Mouse (Mus musculus): ENCODE data around the gene Caskin2. TPM values are rescaled to one million over a fixed set of nuclear protein-coding genes. Genes with fewer than 3 reads are reported as not detected.

The Caskin2 gene
- polyA plus RNA-seq, 1 experiment from 2014 or later = 5.7 TPM

DNA sequence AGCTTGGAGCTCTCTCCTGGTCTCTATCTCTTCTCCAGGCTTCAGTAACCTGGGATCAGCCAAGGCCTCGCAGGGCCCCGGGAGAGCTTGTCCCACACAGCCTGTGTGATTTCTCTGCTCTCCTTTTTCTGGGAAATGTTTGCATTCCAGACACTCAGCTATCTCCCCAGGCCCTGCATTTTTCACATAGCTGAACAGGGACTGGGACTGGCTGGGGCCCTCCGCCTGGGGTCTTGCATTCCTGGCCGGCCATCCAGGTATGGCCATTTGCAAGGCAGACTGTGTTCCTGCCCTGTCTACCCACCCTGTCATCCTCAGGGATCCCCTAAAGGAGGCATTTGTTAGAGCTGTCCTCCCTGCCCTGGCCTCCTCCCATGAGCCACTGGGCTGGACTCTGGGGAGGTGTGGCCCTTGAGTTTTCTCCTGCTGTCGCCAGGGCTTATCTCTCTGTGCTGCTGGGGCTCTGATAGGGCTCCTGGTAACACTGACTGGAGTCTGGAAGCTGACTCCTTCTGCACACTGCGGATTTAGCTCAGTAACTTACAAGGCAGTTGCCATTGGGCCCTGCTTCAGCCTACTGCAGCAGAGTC is 28.6 kb upstream of the Caskin2 start:
- no peaks in the 10 kb centered on the region for H3K27me3 ChIP-seq
- H3K9ac ChIP-seq = peak overlapping the region; percentile 39; the same call in 1 of the 2 replicates
- H3K27ac ChIP-seq (replicated peaks) = peak overlapping the region; percentile 88
- peaks cover 64% of the 10 kb centered on the region for H3K4me1 ChIP-seq (replicated peaks)
- peak overlapping the region; percentile 60 for H3K4me2 ChIP-seq
- 17% methylated on average over 6 of the region's 6 CpGs for WGBS (ENCODE audit: insufficient replicate concordance)
- H3K36me3 ChIP-seq (replicated peaks) = peaks cover 29% of the 10 kb centered on the region
- H3K4me3 ChIP-seq (replicated peaks) = 0 out of 2 replicates have a peak overlapping the region, but pooled peaks have one; percentile 5
- 0 out of 2 replicates have a peak, but pooled peaks cover 2% of the 10 kb centered on the region for H3K9me3 ChIP-seq (replicated peaks)
- peak; percentile 93 for ATAC-seq (ENCODE audit: insufficient read depth)

- Histone ChIP-seq H3K4me1 (replicated peaks) (peaks cover 69% of the 10 kb centered on the region), H3K9ac (no peak overlapping the region), H3K4me2 (no peak overlapping the region), H3K4me3 (replicated peaks) (no peak overlapping the region), H3K27ac (replicated peaks) (no peak overlapping the region), H3K36me3 (replicated peaks) (peaks cover 19% of the 10 kb centered on the region), H3K27me3 (no peaks in the 10 kb centered on the region), H3K9me3 (replicated peaks) (0 out of 2 replicates have a peak, but pooled peaks cover 2% of the 10 kb centered on the region)
- ATAC-seq (ENCODE audit: insufficient read depth) = no peak
- WGBS (ENCODE audit: insufficient replicate concordance) = 78% methylated on average over 6 of the region's 6 CpGs
These were observed 27.6 kb upstream of the Caskin2 start for GRCm38 (mm10) chr11:115841044-115841443.

DNA sequence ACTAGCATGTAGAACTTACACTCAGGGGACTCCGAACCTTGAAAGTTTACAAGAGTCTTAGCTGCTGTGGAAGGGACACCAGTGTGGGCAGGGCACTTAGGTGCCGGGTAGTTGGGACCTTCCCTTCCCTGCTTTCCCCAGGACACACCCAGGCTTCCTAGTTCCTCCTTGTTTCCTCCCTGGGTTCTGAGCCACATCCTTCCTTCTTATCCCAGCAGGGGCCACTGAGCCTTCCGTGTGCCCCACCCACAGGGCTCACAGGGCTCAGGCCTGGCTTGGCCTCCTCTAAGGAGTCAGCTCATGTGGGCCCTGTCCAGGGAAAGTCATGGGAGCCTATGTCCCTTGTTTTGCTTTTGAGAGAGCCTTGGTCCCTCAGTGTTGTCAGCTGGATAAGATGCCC is 26.3 kb upstream of the Caskin2 start:
- Histone ChIP-seq H3K4me1 (replicated peaks) (peaks cover 69% of the 10 kb centered on the region), H3K27me3 (no peaks in the 10 kb centered on the region), H3K9ac (no peak overlapping the region), H3K36me3 (replicated peaks) (peaks cover 6% of the 10 kb centered on the region; the same call in 1 of the 2 replicates), H3K4me2 (no peak overlapping the region), H3K9me3 (replicated peaks) (no peaks in the 10 kb centered on the region), H3K27ac (replicated peaks) (0 out of 2 replicates have a peak overlapping the region, but pooled peaks have one; percentile 2), H3K4me3 (replicated peaks) (no peak overlapping the region)
- WGBS (ENCODE audit: insufficient replicate concordance) = 60% methylated on average over 3 of the region's 3 CpGs
- no peak for ATAC-seq (ENCODE audit: insufficient read depth)

DNA sequence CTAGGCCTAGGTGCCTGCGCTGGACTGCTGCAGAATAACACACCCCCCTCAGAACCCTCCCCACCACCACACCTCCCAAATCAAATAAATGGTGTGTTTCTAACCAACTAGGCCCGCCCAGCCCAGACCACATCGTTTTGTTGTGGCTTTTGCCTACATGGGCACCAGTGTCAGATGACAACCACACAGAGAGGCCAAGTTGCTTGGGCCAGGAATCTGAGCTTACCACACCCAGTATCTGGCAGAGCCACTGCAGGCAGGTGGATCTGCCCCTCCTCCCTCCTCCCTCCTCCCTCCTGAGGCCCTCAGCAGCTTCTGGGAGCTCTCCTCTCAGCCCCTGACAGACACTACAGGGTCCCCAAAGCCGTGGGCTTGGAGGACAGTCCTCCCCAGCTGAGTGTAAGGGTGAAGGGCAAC is 25.5 kb upstream of the Caskin2 start:
- Histone ChIP-seq H3K9me3 (replicated peaks) (no peaks in the 10 kb centered on the region), H3K4me3 (replicated peaks) (no peak overlapping the region), H3K9ac (no peak overlapping the region), H3K27ac (replicated peaks) (no peak overlapping the region), H3K27me3 (no peaks in the 10 kb centered on the region), H3K36me3 (replicated peaks) (0 out of 2 replicates have a peak, but pooled peaks cover 2% of the 10 kb centered on the region), H3K4me2 (no peak overlapping the region), H3K4me1 (replicated peaks) (peaks cover 65% of the 10 kb centered on the region)
- no peak for ATAC-seq (ENCODE audit: insufficient read depth)
- 27% methylated on average over 4 of the region's 4 CpGs for WGBS (ENCODE audit: insufficient replicate concordance)

DNA sequence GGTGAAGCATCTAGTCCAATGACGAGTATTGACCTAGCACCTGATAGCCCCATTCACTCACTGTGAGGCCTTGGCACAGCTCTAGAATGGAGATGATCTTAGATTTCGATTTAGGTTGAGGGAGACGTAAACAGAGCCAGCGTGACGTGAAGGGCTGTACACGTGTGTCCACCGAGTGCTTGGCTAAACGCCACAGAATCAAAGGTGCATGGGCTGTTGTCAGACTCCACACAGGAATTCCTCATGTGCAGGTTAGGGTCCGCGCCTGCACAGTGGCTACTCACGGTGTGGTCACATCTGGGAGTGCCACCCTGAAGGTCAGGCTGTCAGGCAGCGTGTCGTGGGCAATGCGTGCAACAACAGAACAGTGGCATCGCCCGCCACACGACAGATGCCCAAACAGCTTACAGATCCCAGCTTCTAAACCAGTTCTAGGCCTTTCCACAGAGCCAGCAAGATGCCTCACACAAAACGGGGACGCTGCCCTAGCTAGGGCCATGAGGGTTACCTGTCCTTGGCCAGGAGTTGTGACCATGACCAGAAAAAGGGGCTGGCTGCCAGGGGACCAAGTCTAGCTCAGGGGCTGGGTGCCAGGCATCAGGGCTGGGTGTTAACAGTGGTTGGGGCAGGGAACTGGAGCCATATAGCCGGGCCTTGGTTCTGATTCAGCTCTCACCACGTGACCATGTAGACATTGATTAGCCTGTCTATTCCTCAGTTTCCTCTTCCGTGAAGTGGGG is 24.3 kb upstream of the Caskin2 start:
- Histone ChIP-seq H3K4me3 (replicated peaks) (no peak overlapping the region), H3K4me2 (no peak overlapping the region), H3K9me3 (replicated peaks) (no peaks in the 10 kb centered on the region), H3K36me3 (replicated peaks) (0 out of 2 replicates have a peak, but pooled peaks cover 2% of the 10 kb centered on the region), H3K4me1 (replicated peaks) (peaks cover 65% of the 10 kb centered on the region), H3K27ac (replicated peaks) (no peak overlapping the region), H3K9ac (no peak overlapping the region), H3K27me3 (no peaks in the 10 kb centered on the region)
- ATAC-seq (ENCODE audit: insufficient read depth) = no peak
- WGBS (ENCODE audit: insufficient replicate concordance) = 82% methylated on average over 22 of the region's 22 CpGs

DNA sequence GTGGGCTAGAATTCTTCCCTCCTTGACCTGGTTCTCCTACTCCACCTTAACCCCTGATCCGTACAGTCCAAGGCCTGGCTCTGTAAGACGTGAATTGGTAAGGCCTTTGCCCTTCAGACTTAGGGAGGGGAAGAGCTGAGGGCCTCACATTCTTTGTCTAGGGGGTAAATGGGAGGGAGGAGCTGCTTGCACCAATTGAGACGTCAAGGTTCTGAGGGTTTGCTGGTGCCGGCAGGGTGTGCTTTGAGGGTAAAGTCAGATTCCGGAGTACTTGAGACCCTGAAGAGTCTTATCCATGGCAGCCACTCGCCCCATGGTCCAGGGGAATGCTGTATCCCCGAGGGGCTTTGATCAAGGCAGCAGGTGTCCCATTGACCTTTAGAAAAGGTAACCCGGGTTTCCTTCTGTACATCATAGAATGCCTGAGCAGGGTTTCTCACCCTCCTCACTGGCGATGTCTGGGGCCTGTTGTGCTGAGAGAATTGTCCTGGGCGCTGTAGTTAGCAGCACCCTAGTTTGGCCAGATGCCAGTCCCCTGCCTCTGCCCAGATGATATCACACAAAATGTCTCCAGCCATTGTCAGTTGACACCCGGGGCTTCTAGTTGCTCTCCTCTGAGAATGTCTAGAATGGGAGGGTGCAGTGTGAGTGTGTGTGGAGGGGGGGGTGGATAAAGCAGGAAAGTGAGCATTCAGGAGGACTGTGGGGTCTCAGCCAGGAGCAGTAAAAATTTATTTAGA is 23.4 kb upstream of the Caskin2 start:
- Histone ChIP-seq H3K4me1 (replicated peaks) (peaks cover 65% of the 10 kb centered on the region), H3K4me3 (replicated peaks) (no peak overlapping the region), H3K9me3 (replicated peaks) (no peaks in the 10 kb centered on the region), H3K27ac (replicated peaks) (no peak overlapping the region), H3K4me2 (no peak overlapping the region), H3K36me3 (replicated peaks) (0 out of 2 replicates have a peak, but pooled peaks cover 2% of the 10 kb centered on the region), H3K27me3 (no peaks in the 10 kb centered on the region), H3K9ac (no peak overlapping the region)
- ATAC-seq (ENCODE audit: insufficient read depth) = no peak
- 57% methylated on average over 11 of the region's 11 CpGs for WGBS (ENCODE audit: insufficient replicate concordance)

DNA sequence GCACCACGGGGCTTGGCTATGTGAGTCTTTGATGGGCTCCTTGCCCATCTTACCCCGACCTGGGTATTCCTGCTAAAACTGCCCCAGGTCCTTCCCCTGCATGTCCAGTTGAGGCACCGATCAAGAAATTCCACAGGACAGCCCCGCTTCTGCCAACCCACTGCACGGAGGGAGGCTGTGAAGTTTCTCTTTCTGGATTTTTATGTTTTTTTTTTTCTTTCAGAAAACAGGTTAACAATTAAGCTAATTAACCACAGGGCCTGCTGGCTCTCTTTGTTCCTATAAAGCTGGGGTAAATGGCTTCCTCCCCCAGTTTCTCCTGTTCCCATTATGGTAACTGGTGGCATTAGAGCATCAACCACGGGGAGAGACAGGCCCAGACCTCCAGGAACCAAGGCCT is 20.6 kb upstream of the Caskin2 start:
- Histone ChIP-seq H3K4me2 (no peak overlapping the region), H3K27ac (replicated peaks) (0 out of 2 replicates have a peak overlapping the region, but pooled peaks have one; percentile 81), H3K4me1 (replicated peaks) (peaks cover 70% of the 10 kb centered on the region), H3K36me3 (replicated peaks) (no peaks in the 10 kb centered on the region), H3K9me3 (replicated peaks) (no peaks in the 10 kb centered on the region), H3K27me3 (no peaks in the 10 kb centered on the region), H3K4me3 (replicated peaks) (no peak overlapping the region), H3K9ac (no peak overlapping the region)
- no peak for ATAC-seq (ENCODE audit: insufficient read depth)
- 66% methylated on average over 6 of the region's 6 CpGs for WGBS (ENCODE audit: insufficient replicate concordance)

DNA sequence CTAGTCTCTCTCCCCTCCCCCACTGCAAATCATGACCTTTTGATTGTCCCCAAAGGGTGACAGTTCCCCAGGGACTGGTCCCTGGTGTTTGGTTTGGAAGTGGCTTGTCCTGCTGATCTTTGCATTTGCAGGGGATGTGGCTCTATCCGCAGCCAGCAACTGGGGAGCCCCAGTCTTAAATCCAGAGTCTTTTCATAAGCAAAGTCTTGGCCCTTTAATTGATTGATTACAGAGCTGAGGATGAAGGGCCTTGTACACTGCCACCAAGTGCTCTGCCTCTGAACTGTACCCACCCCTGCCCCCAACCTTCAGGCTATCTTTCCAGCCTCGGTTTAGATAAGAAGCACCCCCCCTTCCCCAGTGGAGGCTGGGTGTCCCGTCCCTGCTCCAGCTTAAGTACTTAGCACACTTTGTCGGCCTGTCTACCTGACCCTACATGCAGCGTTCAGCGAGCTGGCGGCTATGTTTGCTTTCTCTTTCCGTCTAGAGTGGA is 19.6 kb upstream of the Caskin2 start:
- Histone ChIP-seq H3K27me3 (peaks cover 4% of the 10 kb centered on the region; the same call in 1 of the 2 replicates), H3K9me3 (replicated peaks) (no peaks in the 10 kb centered on the region), H3K9ac (no peak overlapping the region), H3K4me1 (replicated peaks) (peaks cover 64% of the 10 kb centered on the region), H3K4me2 (peak overlapping the region; percentile 46), H3K27ac (replicated peaks) (peak overlapping the region; percentile 81), H3K36me3 (replicated peaks) (no peaks in the 10 kb centered on the region), H3K4me3 (replicated peaks) (no peak overlapping the region)
- 26% methylated on average over 8 of the region's 8 CpGs for WGBS (ENCODE audit: insufficient replicate concordance)
- ATAC-seq (ENCODE audit: insufficient read depth) = no peak

DNA sequence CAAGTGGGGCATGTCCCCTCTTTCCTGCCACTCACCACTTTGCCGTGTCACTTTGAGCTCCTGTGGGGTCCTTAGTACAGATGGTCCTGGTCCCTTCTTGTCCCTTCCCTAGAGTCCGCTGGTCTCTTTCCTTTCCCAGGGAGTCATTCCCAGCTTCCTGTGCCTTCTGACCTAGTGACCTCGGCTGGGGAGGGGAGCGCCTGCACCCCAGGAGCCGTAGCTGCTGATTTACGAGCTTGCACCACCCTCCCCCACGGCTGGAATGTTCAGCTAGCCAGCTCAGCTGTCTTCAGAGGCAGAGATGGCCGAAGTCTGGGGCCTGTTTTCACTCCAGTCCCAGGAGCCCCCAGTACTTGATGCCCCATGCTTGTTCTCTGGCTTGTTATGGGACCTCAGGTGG is 19.1 kb upstream of the Caskin2 start:
- Histone ChIP-seq H3K36me3 (replicated peaks) (no peaks in the 10 kb centered on the region), H3K27me3 (peaks cover 7% of the 10 kb centered on the region; the same call in 1 of the 2 replicates), H3K4me3 (replicated peaks) (peak overlapping the region; percentile 22; the same call in 1 of the 2 replicates), H3K9me3 (replicated peaks) (no peaks in the 10 kb centered on the region), H3K4me2 (peak overlapping the region; percentile 46), H3K9ac (no peak overlapping the region), H3K27ac (replicated peaks) (peak overlapping the region; percentile 81), H3K4me1 (replicated peaks) (peaks cover 65% of the 10 kb centered on the region)
- WGBS (ENCODE audit: insufficient replicate concordance) = 42% methylated on average over 8 of the region's 8 CpGs
- peak; percentile 60 for ATAC-seq (ENCODE audit: insufficient read depth)

DNA sequence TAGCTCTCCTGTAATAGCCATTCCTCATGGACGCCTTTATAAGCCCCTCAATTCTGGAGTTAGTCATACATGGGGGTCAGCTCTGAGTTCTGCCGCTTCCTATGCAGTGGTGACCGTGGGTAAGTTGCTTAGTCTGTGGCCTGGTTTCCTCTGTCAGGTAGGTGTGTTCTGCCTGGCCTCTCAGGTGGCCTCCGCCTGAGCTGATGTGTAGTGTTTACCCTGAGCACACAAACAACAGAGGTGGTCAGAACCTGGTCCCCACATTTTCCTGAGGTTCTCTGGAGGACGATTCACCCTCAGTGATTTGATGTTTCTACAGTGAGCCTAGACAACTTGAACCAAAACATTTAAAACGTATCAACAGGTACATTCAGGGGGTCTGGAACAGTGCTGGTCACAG is 18.6 kb upstream of the Caskin2 start:
- H3K4me3 ChIP-seq (replicated peaks) = peak overlapping the region; percentile 22; the same call in 1 of the 2 replicates
- H3K36me3 ChIP-seq (replicated peaks) = no peaks in the 10 kb centered on the region
- no peaks in the 10 kb centered on the region for H3K9me3 ChIP-seq (replicated peaks)
- peak overlapping the region; percentile 81 for H3K27ac ChIP-seq (replicated peaks)
- WGBS (ENCODE audit: insufficient replicate concordance) = 56% methylated on average over 6 of the region's 6 CpGs
- peak overlapping the region; percentile 50 for H3K4me2 ChIP-seq
- peaks cover 68% of the 10 kb centered on the region for H3K4me1 ChIP-seq (replicated peaks)
- 0 out of 2 replicates have a peak overlapping the region, but pooled peaks have one; percentile 15 for H3K9ac ChIP-seq
- ATAC-seq (ENCODE audit: insufficient read depth) = peak; percentile 64
- peaks cover 12% of the 10 kb centered on the region; the same call in 1 of the 2 replicates for H3K27me3 ChIP-seq
